Mouse (Mus musculus) adrenal gland, adult (tissue): ENCODE measurements around the gene Nsfl1c.
"Not testable (repeated sequence)": the region's sequence is repeated elsewhere in the genome, so short reads cannot be mapped to it uniquely, and the experiment has no call there.

ENCODE experiments used
- DNase-seq, 2 experiments: peaks; one replicate each; pipeline ENCODE4 v3.0.0; 2022 to 2023; ENCODE audit warnings: low spot score in 1 of 2; ENCODE audit not compliant: inconsistent age in 2 of 2

Gene Nsfl1c

GRCm38 (mm10) chr2:151494035-151494803, at the start of gene Nsfl1c:
Gene Nsfl1c (plus strand): TSS chr2:151494182.
- peak; percentile 95 to 98 for DNase-seq

- DNase-seq = not testable (repeated sequence)
Observed at GRCm38 (mm10) chr2:151476053-151476452, 17.9 kb upstream of the Nsfl1c start, which contains the start of gene 4921509C19Rik. Gene 4921509C19Rik (minus strand): TSS chr2:151476153.

GRCm38 (mm10) chr2:151486496-151486895, 7.5 kb upstream of the Nsfl1c start:
- DNase-seq = no peak

GRCm38 (mm10) chr2:151498358-151498757, 4.4 kb downstream of the Nsfl1c start:
- no peak for DNase-seq

GRCm38 (mm10) chr2:151500442-151501007, 6.5 kb downstream of the Nsfl1c start:
- DNase-seq = no peak

GRCm38 (mm10) chr2:151504226-151504625, 10.2 kb downstream of the Nsfl1c start:
- DNase-seq = no peak

GRCm38 (mm10) chr2:151512199-151512598, 18.2 kb downstream of the Nsfl1c start:
- DNase-seq = peak; percentile 43 to 82

- DNase-seq = no peak
Observed at GRCm38 (mm10) chr2:151513525-151514285, 19.7 kb downstream of the Nsfl1c start.

- DNase-seq = no peak
Observed at GRCm38 (mm10) chr2:151519000-151519399, 25.0 kb downstream of the Nsfl1c start.

GRCm38 (mm10) chr2:151524324-151525041, 30.5 kb downstream of the Nsfl1c start:
- DNase-seq = no peak

- DNase-seq = no peak
Observed at GRCm38 (mm10) chr2:151525520-151525919, 31.5 kb downstream of the Nsfl1c start.

- no peak for DNase-seq
Observed at GRCm38 (mm10) chr2:151528066-151528465, 34.1 kb downstream of the Nsfl1c start.

- no peak for DNase-seq
Observed at GRCm38 (mm10) chr2:151529169-151529568, 35.2 kb downstream of the Nsfl1c start.

- DNase-seq = peak; percentile 34 to 67
Observed at GRCm38 (mm10) chr2:151530378-151531230, 36.6 kb downstream of the Nsfl1c start.

- DNase-seq = no peak
Observed at GRCm38 (mm10) chr2:151533632-151534031, 39.6 kb downstream of the Nsfl1c start.

GRCm38 (mm10) chr2:151535961-151536617, 42.1 kb downstream of the Nsfl1c start:
- no peak for DNase-seq

GRCm38 (mm10) chr2:151536618-151536974, 42.6 kb downstream of the Nsfl1c start:
- DNase-seq = peak; percentile 50 to 85

- no peak for DNase-seq
Observed at GRCm38 (mm10) chr2:151538646-151539045, 44.7 kb downstream of the Nsfl1c start.

GRCm38 (mm10) chr2:151542323-151543062, 48.5 kb downstream of the Nsfl1c start, which contains the start of gene Fkbp1a:
Gene Fkbp1a (plus strand): TSS chr2:151542483.
- peak; percentile 98 to 99 for DNase-seq
